Mouse (Mus musculus) right cerebral cortex, postnatal 25 days (tissue): ENCODE results near the gene Nab2.

ENCODE experiments used
- DNase-seq: peaks from one replicate; pipeline ENCODE4 v3.0.0; 2022

Gene Nab2

GRCm38 (mm10) chr10:127614236-127615033 is 53.9 kb downstream of the Nab2 start:
- no peak for DNase-seq

- no peak for DNase-seq
Measured at GRCm38 (mm10) chr10:127612079-127612775, 56.1 kb downstream of the Nab2 start.
